Mouse (Mus musculus) stomach, postnatal 0 days (tissue): Measurements from ENCODE around the gene Tmem205. TPM values are rescaled to one million over a fixed set of nuclear protein-coding genes. Genes with fewer than 3 reads are reported as not detected.
A peak's percentile ranks its signal among the peaks of the same experiment; 100 is the strongest.

Experiments used
- ATAC-seq: fragments of 200-750 bp; cut with Nextera tagmentation; 2 replicates; pipeline ENCODE4 v1.8.0; 2017; ENCODE audit not compliant: low FRiP score, low TSS enrichment
- DNase-seq: peaks from one replicate; pipeline ENCODE4 v3.0.0-alpha.2; 2016; ENCODE audit warnings: low spot score
- H3K27ac ChIP-seq: fragments of 300-500 bp; sonication (generic); replicated peaks from 2 replicates; pipeline ENCODE4 v1.5.1; 2014; ENCODE audit warnings: mild to moderate bottlenecking, control low read depth
- H3K27me3 ChIP-seq: fragments of 300-500 bp; sonication (generic); 2 replicates; pipeline ENCODE4 v1.6.1; 2014; ENCODE audit warnings: low read length; ENCODE audit not compliant: control insufficient read depth, insufficient read depth
- H3K36me3 ChIP-seq: fragments of 300-500 bp; sonication (generic); 2 replicates; pipeline ENCODE4 v1.6.1; 2014; ENCODE audit warnings: low read length, mixed read lengths; ENCODE audit not compliant: control insufficient read depth, insufficient read depth
- H3K4me1 ChIP-seq: fragments of 300-500 bp; sonication (generic); replicated peaks from 2 replicates; pipeline ENCODE4 v1.6.1; 2014; ENCODE audit warnings: antibody characterized with exemption; ENCODE audit not compliant: control insufficient read depth, insufficient read depth
- H3K4me2 ChIP-seq: fragments of 300-500 bp; sonication (generic); replicated peaks from 2 replicates; pipeline ENCODE4 v1.6.1; 2014; ENCODE audit warnings: low read depth, mild to moderate bottlenecking, control low read depth, moderate library complexity
- H3K4me3 ChIP-seq: fragments of 300-500 bp; sonication (generic); 2 replicates; pipeline ENCODE4 v1.5.1; 2014; ENCODE audit warnings: low read depth, low read length, control low read depth
- H3K9ac ChIP-seq: fragments of 300-500 bp; sonication (generic); 2 replicates; pipeline ENCODE4 v1.6.1; 2014; ENCODE audit warnings: mild to moderate bottlenecking, low read length, control low read depth, mixed read lengths
- H3K9me3 ChIP-seq: fragments of 300-500 bp; sonication (generic); 2 replicates; pipeline ENCODE4 v1.6.1; 2016; ENCODE audit warnings: low read length; ENCODE audit not compliant: control insufficient read depth
- CTCF ChIP-seq: IDR thresholded peaks from 2 replicates; pipeline ENCODE4 v1.5.1; 2016; ENCODE audit warnings: antibody characterized with exemption, low read depth, mild to moderate bottlenecking, moderate library complexity
- EP300 ChIP-seq: optimal IDR thresholded peaks from 2 replicates; pipeline ENCODE3; 2016; ENCODE audit warnings: antibody characterized with exemption
- WGBS: fragments of 180-500 bp; shearing (Covaris S2); extraction: QIAGEN DNeasy Blood & Tissue Kit; methylation state at CpG from one replicate; pipeline ENCODE4 v1.1.7; 2014; 5-methylcytosine and 5-hydroxymethylcytosine counted together
- polyA plus RNA-seq: library from polyadenylated mRNA; unstranded; fragments of >200 nt; fragmentation: Nextera tagmentation; extraction: Ambion mirVana; gene quantifications from 2 replicates; pipeline ENCODE4 v1.2.1, GENCODE M21; 2015

Tmem205 gene
- polyA plus RNA-seq, 1 experiment from 2014 or later = 95.0 TPM

DNA sequence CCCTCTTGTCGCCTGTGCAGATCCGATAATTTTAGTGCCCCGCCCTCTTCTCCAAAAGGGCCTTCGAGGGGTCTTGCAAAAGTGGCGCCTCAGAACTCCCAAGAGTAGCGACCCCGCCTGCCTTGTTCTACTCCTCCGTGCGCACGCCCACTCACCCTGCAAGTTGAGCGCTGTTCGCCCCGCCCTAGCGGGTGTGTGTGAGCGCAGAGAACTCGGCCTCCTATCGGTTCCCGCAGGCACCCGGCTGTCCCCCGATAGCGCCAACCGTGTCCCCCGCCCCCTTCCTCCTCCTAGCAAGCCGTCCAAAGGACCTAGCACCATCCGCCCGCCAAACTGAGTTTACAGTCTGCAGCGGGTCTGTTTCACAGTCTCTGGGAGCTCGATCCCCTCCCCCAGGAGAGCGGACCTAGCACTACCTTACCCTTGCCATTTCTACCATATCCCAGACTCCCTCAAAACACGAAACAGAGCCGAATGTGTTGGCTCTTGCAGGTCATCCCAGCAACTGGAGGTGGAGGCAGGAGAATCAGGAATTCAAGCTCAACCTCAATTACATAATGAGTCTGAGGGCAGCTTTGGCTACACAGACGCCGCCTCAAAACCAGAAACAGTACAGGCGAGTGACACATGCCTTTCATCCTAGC is 35.2 kb upstream of the Tmem205 start:
- Histone ChIP-seq H3K27ac (no peak overlapping the region), H3K9ac (peak overlapping the region; percentile 31; the same call in 1 of the 2 replicates), H3K4me1 (peaks cover 2% of the 10 kb centered on the region; the same call in 1 of the 2 replicates), H3K4me3 (peak overlapping the region; percentile 44), H3K4me2 (peak overlapping the region; percentile 90), H3K27me3 (no peaks in the 10 kb centered on the region), H3K9me3 (no peaks in the 10 kb centered on the region), H3K36me3 (no peaks in the 10 kb centered on the region)
- peak; percentile 78 for DNase-seq
- TF ChIP-seq CTCF = peak; percentile 33; the same call in 1 of the 2 replicates
- TF ChIP-seq EP300 = no peak
- peak; percentile 65 for ATAC-seq
- WGBS = 4% methylated on average over 34 of the region's 34 CpGs

DNA sequence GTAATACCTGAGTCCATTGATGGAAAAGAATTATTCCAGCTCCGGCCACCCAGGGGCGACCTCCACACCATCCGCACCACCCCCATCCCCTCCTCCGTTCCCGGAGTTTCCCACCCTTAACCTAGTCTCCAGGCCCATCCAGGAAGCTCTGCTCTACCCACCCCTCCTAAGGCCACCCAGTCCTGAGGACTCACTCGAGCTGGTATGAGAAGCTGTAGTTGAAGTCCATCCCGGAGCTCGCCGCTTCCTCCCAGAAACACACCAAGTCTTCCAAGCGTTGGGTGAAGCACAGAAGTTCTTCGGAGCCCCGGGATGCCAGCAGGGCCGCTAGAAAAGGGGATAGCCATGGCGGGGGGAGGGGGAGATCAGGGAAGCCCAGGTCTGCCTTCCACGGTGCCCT is 34.7 kb upstream of the Tmem205 start:
- Histone ChIP-seq H3K27me3 (no peaks in the 10 kb centered on the region), H3K4me2 (peak overlapping the region; percentile 90), H3K4me3 (peak overlapping the region; percentile 44), H3K9ac (peak overlapping the region; percentile 31), H3K4me1 (peaks cover 2% of the 10 kb centered on the region; the same call in 1 of the 2 replicates), H3K27ac (no peak overlapping the region), H3K9me3 (no peaks in the 10 kb centered on the region), H3K36me3 (no peaks in the 10 kb centered on the region)
- DNase-seq (no peak), ATAC-seq (peak; percentile 33; the same call in 1 of the 2 replicates)
- TF ChIP-seq CTCF = no peak
- TF ChIP-seq EP300 = no peak
- WGBS = 0% methylated on average over 15 of the region's 15 CpGs

DNA sequence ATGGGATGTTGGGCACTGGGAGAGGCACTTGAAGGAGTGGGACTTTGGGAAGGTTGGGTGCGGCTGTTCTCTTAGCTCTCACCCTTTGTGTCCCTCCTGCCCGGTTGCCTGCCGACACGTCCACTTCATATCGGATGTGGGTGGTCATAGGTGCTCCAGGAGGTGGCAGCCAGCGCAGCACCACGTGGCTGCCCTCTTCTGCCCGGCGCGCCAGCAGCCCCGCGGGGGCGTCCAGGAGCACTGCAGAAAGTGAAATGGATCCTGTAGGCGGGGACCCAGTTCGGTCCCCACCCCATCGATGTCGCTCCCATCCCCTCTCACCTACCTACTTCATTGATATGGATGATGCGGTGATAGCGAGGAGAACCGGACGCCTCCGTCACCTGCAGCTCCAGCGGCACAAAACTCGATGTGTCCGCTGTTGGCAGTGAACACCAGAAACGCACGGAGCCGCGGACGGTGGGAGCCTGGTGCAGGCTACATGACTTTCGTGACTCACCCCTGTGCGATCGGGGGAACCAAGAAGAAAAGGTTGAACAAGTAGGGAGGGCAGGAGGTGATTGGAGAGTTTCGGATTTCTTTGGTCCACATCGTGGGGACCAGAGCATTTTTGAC is 34.1 kb upstream of the Tmem205 start:
- Histone ChIP-seq H3K4me2 (peak overlapping the region; percentile 90), H3K4me3 (peak overlapping the region; percentile 44), H3K9ac (peak overlapping the region; percentile 50), H3K36me3 (no peaks in the 10 kb centered on the region), H3K4me1 (peaks cover 2% of the 10 kb centered on the region; the same call in 1 of the 2 replicates), H3K27me3 (no peaks in the 10 kb centered on the region), H3K9me3 (no peaks in the 10 kb centered on the region), H3K27ac (no peak overlapping the region)
- 4% methylated on average over 35 of the region's 35 CpGs for WGBS
- DNase-seq (no peak), ATAC-seq (no peak)
- TF ChIP-seq CTCF = 0 out of 2 replicates have a peak, but pooled peaks have one; percentile 3
- no peak for TF ChIP-seq EP300

DNA sequence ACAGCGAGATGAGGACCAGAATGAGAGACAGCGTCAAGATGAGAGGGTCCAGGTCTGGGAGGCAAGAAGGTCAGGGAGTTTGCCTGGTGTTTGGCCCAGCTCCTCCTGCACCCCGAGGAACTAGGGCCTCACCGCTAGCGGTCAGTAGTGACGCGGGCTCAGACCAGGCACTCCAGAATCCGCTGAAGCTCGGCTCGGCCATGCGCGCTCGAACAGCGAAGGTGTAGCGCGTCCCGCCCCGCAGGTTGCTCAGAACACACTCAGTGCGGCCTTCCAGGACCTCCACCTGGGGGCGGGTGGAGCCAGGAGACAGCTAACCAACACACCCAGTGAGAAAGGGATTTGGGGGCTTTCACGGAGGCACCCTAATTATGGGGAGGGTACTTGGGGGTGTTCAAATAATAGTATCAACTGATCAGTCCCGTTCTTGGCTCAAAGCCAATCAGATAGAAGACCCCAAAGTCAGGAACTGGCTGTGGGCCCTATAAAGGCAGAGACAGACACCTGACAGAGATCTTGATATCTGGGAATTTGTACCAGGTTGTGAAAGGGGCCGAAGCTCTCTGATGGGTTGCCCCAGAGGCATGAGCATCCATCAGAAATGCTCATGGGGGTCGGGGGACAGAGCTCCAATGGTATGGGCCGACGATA is 33.3 kb upstream of the Tmem205 start:
- Histone ChIP-seq H3K9ac (no peak overlapping the region), H3K36me3 (no peaks in the 10 kb centered on the region), H3K4me3 (no peak overlapping the region), H3K4me2 (peak overlapping the region; percentile 11; the same call in 1 of the 2 replicates), H3K9me3 (no peaks in the 10 kb centered on the region), H3K27ac (no peak overlapping the region), H3K27me3 (no peaks in the 10 kb centered on the region), H3K4me1 (peaks cover 2% of the 10 kb centered on the region; the same call in 1 of the 2 replicates)
- TF ChIP-seq EP300 = no peak
- TF ChIP-seq CTCF = peak; percentile 54
- WGBS = 15% methylated on average over 26 of the region's 26 CpGs
- DNase-seq = peak; percentile 72
- no peak for ATAC-seq

DNA sequence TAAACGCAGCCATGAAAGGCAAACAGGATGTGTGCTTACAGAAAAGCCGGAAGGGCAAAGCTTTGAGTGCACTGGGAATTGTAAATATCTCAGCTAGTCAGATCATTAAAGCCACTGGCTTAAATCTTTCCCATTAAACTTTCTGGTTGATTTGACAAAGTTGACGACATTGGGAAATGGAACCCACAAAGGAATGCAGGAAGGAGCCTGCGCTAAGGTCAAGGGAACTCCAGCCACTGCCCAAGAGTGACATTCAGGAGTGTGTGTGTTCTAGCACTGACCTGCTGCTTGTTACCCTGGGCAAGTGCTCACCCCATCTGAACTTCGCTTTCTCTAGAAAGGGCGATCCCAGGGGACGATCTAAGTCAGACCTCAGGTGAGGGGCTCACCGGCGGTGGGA is 32.8 kb upstream of the Tmem205 start:
- ATAC-seq = no peak
- Histone ChIP-seq H3K9ac (no peak overlapping the region), H3K27me3 (no peaks in the 10 kb centered on the region), H3K27ac (no peak overlapping the region), H3K4me3 (no peak overlapping the region), H3K4me2 (0 out of 2 replicates have a peak overlapping the region, but pooled peaks have one; percentile 11), H3K9me3 (no peaks in the 10 kb centered on the region), H3K4me1 (peaks cover 2% of the 10 kb centered on the region; the same call in 1 of the 2 replicates), H3K36me3 (no peaks in the 10 kb centered on the region)
- 48% methylated on average over 9 of the region's 9 CpGs for whole genome bisulfite sequencing
- no peak for DNase-seq
- TF ChIP-seq CTCF (no peak), EP300 (no peak)
